Mouse (Mus musculus): ENCODE data around the gene Dysf. TPM values are rescaled to one million over a fixed set of nuclear protein-coding genes. Genes with fewer than 3 reads are reported as not detected.
A peak's percentile ranks its signal among the peaks of the same experiment; 100 is the strongest.

The Dysf gene
- total and polyA plus RNA-seq, 3 experiments = 51.1 to 100 (median 87.4) TPM

DNA sequence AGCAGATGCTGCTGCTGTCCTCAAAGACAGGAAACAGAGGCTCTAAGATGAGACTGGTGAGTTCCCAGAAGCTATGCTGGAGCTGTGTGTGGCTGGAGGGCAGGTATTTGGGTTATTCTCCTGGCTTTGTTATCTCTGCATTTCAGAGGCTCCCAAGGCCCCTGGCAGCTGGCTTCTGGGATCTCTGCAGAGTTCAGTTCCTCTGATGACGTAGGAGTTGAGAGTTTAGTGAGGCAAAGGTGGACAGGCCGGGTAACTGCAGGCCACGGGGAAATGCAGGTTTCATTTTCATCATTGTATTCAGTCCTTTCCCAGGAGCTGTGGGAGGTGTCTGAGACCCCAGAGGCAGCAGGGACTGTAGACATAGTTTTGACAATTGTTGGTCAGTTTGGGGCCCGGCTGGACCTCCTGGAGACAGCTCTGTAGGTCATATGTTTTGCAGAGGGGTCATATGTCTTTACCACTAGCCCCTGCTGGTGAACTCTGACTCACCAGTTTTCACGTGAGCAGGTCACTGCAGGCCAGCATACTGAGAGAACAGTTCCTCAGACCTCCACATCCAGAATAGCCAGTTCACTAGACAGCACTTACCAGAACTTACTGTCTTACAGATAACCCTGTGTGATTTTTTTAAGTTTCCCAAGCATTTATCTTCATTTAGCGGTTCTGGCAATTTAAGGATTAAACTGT, 35.0 kb downstream of the Dysf start:
- TF ChIP-seq CTCF (IDR thresholded peaks at IDR 0.05) (0 out of 2 replicates have a peak, but pooled peaks have one; percentile 7), EP300 (IDR thresholded peaks at IDR 0.05; ENCODE audit: insufficient read depth, low read depth, low read length) (no peak)
- H3K36me3 ChIP-seq (ENCODE audit: control insufficient read depth, insufficient read depth, low read length) = peaks cover 4% of the 10 kb centered on the region
- WGBS = 74% methylated on average over 6 of the region's 6 CpGs
- H3K27me3 ChIP-seq (ENCODE audit: control insufficient read depth, insufficient read depth, low read length) = no peaks in the 10 kb centered on the region
- no peak overlapping the region for H3K9ac ChIP-seq (ENCODE audit: low read depth, low read length)
- intact Hi-C loops (cut with DNase I) = no loop called here
- no peak overlapping the region for H3K4me3 ChIP-seq
- H3K79me2 ChIP-seq (replicated peaks; ENCODE audit: control insufficient read depth, insufficient read depth, low read length) = no peaks in the 10 kb centered on the region
- H3K4me1 ChIP-seq (ENCODE audit: control insufficient read depth, insufficient read depth, low read length) = peaks cover 1% of the 10 kb centered on the region
- no peak for DNase-seq
- H3K27ac ChIP-seq = no peak overlapping the region

DNA sequence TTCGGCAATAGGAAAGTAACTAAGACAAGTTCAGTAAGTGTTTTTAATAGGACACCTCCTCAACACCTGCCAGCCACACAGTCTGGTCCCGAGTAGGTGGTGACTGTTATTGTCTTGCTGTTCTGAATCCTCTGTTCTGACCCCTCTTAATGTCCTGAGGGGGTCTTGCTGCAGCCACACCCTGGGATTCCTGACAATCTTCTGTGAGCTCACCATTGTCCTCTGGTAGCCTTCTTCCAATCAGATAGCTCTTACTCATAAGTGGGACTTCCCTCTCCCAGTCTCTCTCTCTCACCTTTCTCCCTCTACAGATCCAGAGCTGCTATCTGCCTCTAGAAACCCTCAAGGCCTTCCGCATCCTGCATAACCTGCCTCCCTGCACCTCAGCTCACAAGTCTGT, 36.3 kb downstream of the Dysf start:
- Histone ChIP-seq H3K79me2 (replicated peaks; ENCODE audit: control insufficient read depth, insufficient read depth, low read length) (no peaks in the 10 kb centered on the region), H3K9ac (ENCODE audit: low read depth, low read length) (no peak overlapping the region), H3K4me1 (ENCODE audit: control insufficient read depth, insufficient read depth, low read length) (peaks cover 6% of the 10 kb centered on the region), H3K4me3 (no peak overlapping the region), H3K36me3 (ENCODE audit: control insufficient read depth, insufficient read depth, low read length) (peaks cover 7% of the 10 kb centered on the region), H3K27ac (no peak overlapping the region), H3K27me3 (ENCODE audit: control insufficient read depth, insufficient read depth, low read length) (no peaks in the 10 kb centered on the region)
- 90% methylated on average over 3 of the region's 3 CpGs for WGBS
- no peak for DNase-seq
- TF ChIP-seq EP300 (IDR thresholded peaks at IDR 0.05; ENCODE audit: insufficient read depth, low read depth, low read length) = no peak
- no peak for TF ChIP-seq POLR2A (IDR thresholded peaks at IDR 0.05; ENCODE audit: insufficient read depth, low read depth, low read length)
- TF ChIP-seq CTCF (IDR thresholded peaks at IDR 0.05) = no peak
- intact Hi-C loops (cut with DNase I) = no loop called here

DNA sequence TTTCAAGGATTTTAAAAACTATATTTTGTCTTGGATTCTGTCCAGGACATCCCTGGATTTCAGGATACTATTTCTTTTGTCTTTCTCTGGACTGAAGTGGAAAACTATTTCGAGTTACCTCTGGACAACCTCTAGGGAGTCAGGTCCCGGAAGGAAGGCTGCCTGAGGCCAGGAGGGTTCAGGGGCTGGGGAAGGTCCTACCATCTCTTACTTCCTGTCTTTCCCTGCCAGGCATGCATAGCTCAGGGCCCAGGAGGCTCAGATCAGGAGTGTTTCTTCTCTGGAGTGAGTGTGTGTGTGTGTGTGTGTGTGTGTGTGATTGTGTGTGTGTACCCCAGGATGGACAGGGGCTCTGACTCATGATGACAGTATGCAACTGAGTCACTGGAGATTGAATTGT, 40.5 kb downstream of the Dysf start:
- no peaks in the 10 kb centered on the region for H3K79me2 ChIP-seq (replicated peaks; ENCODE audit: control insufficient read depth, insufficient read depth, low read length)
- H3K27ac ChIP-seq = peak overlapping the region; percentile 85
- intact Hi-C loops (cut with DNase I) = no loop called here
- H3K27me3 ChIP-seq (ENCODE audit: control insufficient read depth, insufficient read depth, low read length) = no peaks in the 10 kb centered on the region
- TF ChIP-seq POLR2A (IDR thresholded peaks at IDR 0.05; ENCODE audit: insufficient read depth, low read depth, low read length) (no peak), CTCF (IDR thresholded peaks at IDR 0.05) (no peak), EP300 (IDR thresholded peaks at IDR 0.05; ENCODE audit: insufficient read depth, low read depth, low read length) (peak; percentile 68)
- 28% methylated on average over 2 of the region's 2 CpGs for WGBS
- peaks cover 15% of the 10 kb centered on the region for H3K4me1 ChIP-seq (ENCODE audit: control insufficient read depth, insufficient read depth, low read length)
- H3K4me3 ChIP-seq = no peak overlapping the region
- DNase-seq = peak; percentile 38 to 53
- peaks cover 7% of the 10 kb centered on the region for H3K36me3 ChIP-seq (ENCODE audit: control insufficient read depth, insufficient read depth, low read length)
- no peak overlapping the region for H3K9ac ChIP-seq (ENCODE audit: low read depth, low read length)

DNA sequence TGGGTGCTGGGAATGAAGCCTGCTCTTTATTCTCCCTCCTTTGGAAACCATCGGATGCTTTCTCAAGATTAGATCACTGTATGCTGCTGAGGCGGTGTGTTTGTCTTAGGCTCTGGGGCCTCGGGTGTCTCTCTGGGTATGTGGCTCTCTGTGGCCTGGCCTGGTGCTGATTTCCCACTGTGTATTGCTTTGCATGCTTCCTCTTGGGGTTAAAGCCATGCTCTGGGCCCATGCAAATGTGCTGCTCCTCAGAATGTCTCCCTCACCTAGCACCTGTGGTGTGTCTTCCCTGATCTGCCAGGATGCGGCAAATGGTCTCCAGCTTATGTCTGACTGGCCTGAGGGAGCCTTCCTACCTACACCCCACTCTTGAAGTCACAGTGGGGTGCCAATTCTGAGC, 41.8 kb downstream of the Dysf start:
- Histone ChIP-seq H3K4me1 (ENCODE audit: control insufficient read depth, insufficient read depth, low read length) (peaks cover 19% of the 10 kb centered on the region), H3K27me3 (ENCODE audit: control insufficient read depth, insufficient read depth, low read length) (no peaks in the 10 kb centered on the region), H3K79me2 (replicated peaks; ENCODE audit: control insufficient read depth, insufficient read depth, low read length) (no peaks in the 10 kb centered on the region), H3K4me3 (no peak overlapping the region), H3K27ac (peak overlapping the region; percentile 75), H3K36me3 (ENCODE audit: control insufficient read depth, insufficient read depth, low read length) (peaks cover 9% of the 10 kb centered on the region), H3K9ac (ENCODE audit: low read depth, low read length) (no peak overlapping the region)
- TF ChIP-seq CTCF (IDR thresholded peaks at IDR 0.05) (no peak), POLR2A (IDR thresholded peaks at IDR 0.05; ENCODE audit: insufficient read depth, low read depth, low read length) (no peak), EP300 (IDR thresholded peaks at IDR 0.05; ENCODE audit: insufficient read depth, low read depth, low read length) (no peak)
- intact Hi-C loops (cut with DNase I) = no loop called here
- DNase-seq = no peak
- WGBS = 74% methylated on average over 4 of the region's 4 CpGs

DNA sequence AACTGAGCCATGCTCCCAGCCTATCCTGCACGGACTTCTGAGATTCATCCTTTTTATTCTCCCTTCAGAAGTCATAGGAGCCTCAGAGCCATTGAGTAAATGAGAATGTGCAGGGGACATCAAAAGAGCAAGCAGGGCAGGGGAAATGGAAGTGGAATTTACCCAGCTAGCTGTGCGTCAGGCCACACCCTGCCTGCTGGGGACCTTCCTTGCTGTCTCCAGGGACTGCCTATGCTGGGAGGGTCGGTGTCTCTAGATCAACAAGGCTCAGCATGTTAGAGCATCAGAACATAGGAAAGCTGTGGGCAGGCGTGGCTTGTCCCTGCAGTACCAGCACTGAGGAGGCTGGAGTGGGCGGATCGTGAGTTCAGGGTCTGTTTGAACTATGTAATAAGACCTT, 42.6 kb downstream of the Dysf start:
- Histone ChIP-seq H3K27me3 (ENCODE audit: control insufficient read depth, insufficient read depth, low read length) (no peaks in the 10 kb centered on the region), H3K79me2 (replicated peaks; ENCODE audit: control insufficient read depth, insufficient read depth, low read length) (no peaks in the 10 kb centered on the region), H3K36me3 (ENCODE audit: control insufficient read depth, insufficient read depth, low read length) (peaks cover 12% of the 10 kb centered on the region), H3K4me1 (ENCODE audit: control insufficient read depth, insufficient read depth, low read length) (peaks cover 20% of the 10 kb centered on the region), H3K9ac (ENCODE audit: low read depth, low read length) (no peak overlapping the region), H3K27ac (peak overlapping the region; percentile 75), H3K4me3 (no peak overlapping the region)
- TF ChIP-seq CTCF (IDR thresholded peaks at IDR 0.05) (no peak), EP300 (IDR thresholded peaks at IDR 0.05; ENCODE audit: insufficient read depth, low read depth, low read length) (peak; percentile 87), POLR2A (IDR thresholded peaks at IDR 0.05; ENCODE audit: insufficient read depth, low read depth, low read length) (0 out of 2 replicates have a peak, but pooled peaks have one; percentile 24)
- peak; percentile 53 to 58 for DNase-seq
- 43% methylated on average over 6 of the region's 6 CpGs for WGBS
- intact Hi-C loops (cut with DNase I) = no loop called here

DNA sequence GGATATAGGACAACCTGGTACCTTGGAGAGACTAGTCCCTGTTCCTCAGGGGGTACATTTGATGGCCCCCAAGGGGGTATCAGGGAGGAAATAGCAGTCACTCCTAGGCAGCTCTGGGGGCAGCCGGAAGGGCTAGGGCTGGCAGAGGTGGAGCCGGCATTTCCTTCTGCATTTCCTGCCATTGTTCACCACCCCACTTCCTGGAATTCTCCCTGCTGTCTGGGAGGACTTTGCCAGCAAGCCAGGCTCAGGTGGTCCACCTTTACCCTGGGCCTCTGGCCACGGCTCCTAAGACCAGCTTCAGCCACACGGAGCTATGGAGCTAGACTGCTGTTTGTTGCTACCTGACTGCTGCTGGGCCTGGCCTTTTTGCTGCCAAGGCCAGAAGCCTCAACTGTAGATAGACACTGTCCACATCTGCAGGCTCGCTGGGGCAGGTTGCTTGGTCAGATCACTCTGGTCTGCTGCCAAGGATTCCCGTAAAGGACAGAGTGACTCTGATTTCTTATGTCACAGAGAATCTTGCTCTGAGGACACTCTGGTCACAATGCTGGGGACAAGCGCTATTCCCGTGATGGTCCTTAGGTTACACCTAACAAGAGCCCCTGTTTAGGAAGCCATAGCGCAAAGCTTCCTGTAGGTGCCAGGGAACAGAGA, 45.6 kb downstream of the Dysf start:
- H3K4me3 ChIP-seq = no peak overlapping the region
- H3K4me1 ChIP-seq (ENCODE audit: control insufficient read depth, insufficient read depth, low read length) = peaks cover 26% of the 10 kb centered on the region
- TF ChIP-seq EP300 (IDR thresholded peaks at IDR 0.05; ENCODE audit: insufficient read depth, low read depth, low read length) (peak; percentile 88; the same call in 1 of the 2 replicates), CTCF (IDR thresholded peaks at IDR 0.05) (no peak)
- no peaks in the 10 kb centered on the region for H3K27me3 ChIP-seq (ENCODE audit: control insufficient read depth, insufficient read depth, low read length)
- H3K79me2 ChIP-seq (replicated peaks; ENCODE audit: control insufficient read depth, insufficient read depth, low read length) = no peaks in the 10 kb centered on the region
- H3K27ac ChIP-seq = peak overlapping the region; percentile 82
- intact Hi-C loops (cut with DNase I) = no loop called here
- 42% methylated on average over 9 of the region's 9 CpGs for WGBS
- no peak overlapping the region for H3K9ac ChIP-seq (ENCODE audit: low read depth, low read length)
- DNase-seq = peak; percentile 59 to 69
- peaks cover 16% of the 10 kb centered on the region for H3K36me3 ChIP-seq (ENCODE audit: control insufficient read depth, insufficient read depth, low read length)

Measured in heart, adult 2 months (tissue).